Mouse (Mus musculus): ENCODE results near the gene Tsx. TPM values are rescaled to one million over a fixed set of nuclear protein-coding genes. Genes with fewer than 3 reads are reported as not detected.

Tsx gene
- polyA plus RNA-seq (2014; fragmentation: Illumina TruSeq; extraction: RNeasy Lipid Tissue Mini Kit (QIAGEN cat#74804); ENCODE audit: low read depth, low replicate concordance), result not detected

DNA sequence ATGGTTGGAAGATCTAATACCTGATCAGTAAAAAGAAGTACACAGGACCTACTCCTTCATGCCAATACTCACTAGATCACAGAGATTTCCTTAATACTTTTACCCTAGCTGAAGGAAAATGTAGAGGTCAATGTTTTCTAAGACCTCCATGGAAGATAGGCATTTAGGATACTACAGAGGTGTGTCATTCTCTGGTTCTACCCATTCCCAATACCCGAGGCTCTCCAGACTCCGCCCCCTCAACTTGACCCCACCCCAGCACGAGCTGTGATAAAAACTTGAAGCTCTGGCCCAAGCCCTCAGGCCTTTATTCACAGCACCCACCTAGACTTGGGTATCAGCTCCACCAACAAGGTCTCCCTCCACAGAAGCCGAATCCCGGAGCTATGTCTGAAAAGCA lies at the start of gene Tsx:
Gene Tsx, plus strand, starts transcription at position 301 of the 400 bp plus-strand sequence.

DNA sequence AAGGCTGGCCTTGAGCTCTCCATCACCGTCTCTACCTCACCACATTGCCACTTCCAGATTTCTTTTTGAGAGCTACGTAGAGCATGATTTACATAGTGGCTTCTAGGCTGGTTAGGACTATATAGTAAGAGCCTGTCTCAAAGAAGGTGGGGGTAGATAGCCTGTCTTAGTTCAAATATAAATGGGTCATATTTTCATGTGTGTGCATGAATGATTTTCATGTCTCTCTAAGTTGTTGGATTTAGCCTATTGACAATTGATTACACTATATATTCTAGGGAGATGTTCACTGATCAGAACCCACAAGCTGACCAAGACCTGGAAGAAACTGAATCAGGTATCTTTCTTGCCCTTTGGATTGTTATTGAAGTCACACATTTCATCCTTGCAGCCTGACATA lies 7.4 kb downstream of the Tsx start, which contains the start of gene Gm26992:
Gene Gm26992, plus strand, starts transcription at position 301 of the 400 bp plus-strand sequence.

Other genes starting within 250 kb of the Tsx start
- gene Nap1l2, start 227.8 kb upstream of the Tsx start, polyA plus RNA-seq (2014; fragmentation: Illumina TruSeq; extraction: RNeasy Lipid Tissue Mini Kit (QIAGEN cat#74804); ENCODE audit: low read depth, low replicate concordance), result 1.3 TPM
- gene Cdx4, start 93.1 kb upstream of the Tsx start, polyA plus RNA-seq (2014; fragmentation: Illumina TruSeq; extraction: RNeasy Lipid Tissue Mini Kit (QIAGEN cat#74804); ENCODE audit: low read depth, low replicate concordance), result not detected
- gene Chic1, start 58.0 kb upstream of the Tsx start, polyA plus RNA-seq (2014; fragmentation: Illumina TruSeq; extraction: RNeasy Lipid Tissue Mini Kit (QIAGEN cat#74804); ENCODE audit: low read depth, low replicate concordance), result 22.4 TPM
- not detected for gene Gm26992, start 7.5 kb downstream of the Tsx start, polyA plus RNA-seq (2014; fragmentation: Illumina TruSeq; extraction: RNeasy Lipid Tissue Mini Kit (QIAGEN cat#74804); ENCODE audit: low read depth, low replicate concordance)
- not detected for gene Zcchc13, start 216.1 kb downstream of the Tsx start, polyA plus RNA-seq (2014; fragmentation: Illumina TruSeq; extraction: RNeasy Lipid Tissue Mini Kit (QIAGEN cat#74804); ENCODE audit: low read depth, low replicate concordance)

All from sigmoid colon, adult 10 weeks (tissue).